Mouse (Mus musculus) G1E (cell line): Measurements from ENCODE around the gene Arnt. TPM values are rescaled to one million over a fixed set of nuclear protein-coding genes. Genes with fewer than 3 reads are reported as not detected.

Experiments
- ATAC-seq: 2 replicates; pipeline ENCODE4 v1.8.0; 2016; ENCODE audit warnings: mild to moderate bottlenecking; ENCODE audit not compliant: insufficient number of reproducible peaks, poor library complexity, low FRiP score, severe bottlenecking; ENCODE audit errors: extremely low read depth
- DNase-seq: peaks from one replicate; pipeline ENCODE4 v3.0.0; 2012; ENCODE audit warnings: low spot score
- H3K27me3 ChIP-seq: 2 replicates; pipeline ENCODE4 v1.6.1; 2012; ENCODE audit warnings: mild to moderate bottlenecking, low read length, inconsistent platforms; ENCODE audit not compliant: insufficient read depth
- H3K36me3 ChIP-seq: replicated peaks from 2 replicates; pipeline ENCODE3; 2012; ENCODE audit warnings: mild to moderate bottlenecking, inconsistent platforms
- H3K4me1 ChIP-seq: 2 replicates; pipeline ENCODE4 v1.6.1; 2012; ENCODE audit warnings: low read depth, low read length, inconsistent platforms, mixed read lengths; ENCODE audit not compliant: insufficient read depth
- H3K4me3 ChIP-seq: 2 replicates; pipeline ENCODE4 v1.5.1; 2012; ENCODE audit warnings: low read depth, mild to moderate bottlenecking, inconsistent platforms, low read length, moderate library complexity, mixed read lengths
- H3K9me3 ChIP-seq: replicated peaks from 2 replicates; pipeline ENCODE4 v1.6.1; 2012; ENCODE audit warnings: inconsistent platforms
- CTCF ChIP-seq: IDR thresholded peaks from 2 replicates; pipeline ENCODE4 v1.5.1; 2012; ENCODE audit warnings: low read depth, low read length, inconsistent platforms, mixed read lengths
- GATA1 ChIP-seq: IDR thresholded peaks from 2 replicates; pipeline ENCODE4 v1.6.1; 2012; ENCODE audit warnings: borderline replicate concordance, low read length, inconsistent platforms, mixed read lengths
- GATA2 ChIP-seq: IDR thresholded peaks from 2 replicates; pipeline ENCODE4 v1.6.1; 2012; ENCODE audit warnings: low read depth, low read length, inconsistent platforms, borderline replicate concordance
- POLR2AphosphoS5 ChIP-seq: IDR thresholded peaks from 2 replicates; pipeline ENCODE4 v1.6.1; 2012; ENCODE audit warnings: low read depth, low read length, inconsistent platforms; ENCODE audit not compliant: insufficient replicate concordance
- TAL1 ChIP-seq: conservative IDR thresholded peaks from 2 replicates; pipeline ENCODE4 v1.6.1; 2012; ENCODE audit warnings: low read depth, low read length, inconsistent platforms, mixed read lengths
- polyA plus RNA-seq: library from polyadenylated mRNA; stranded (reverse); fragments of >175 nt; gene quantifications from 2 replicates; pipeline ENCODE4 v1.2.3, GENCODE M21; 2012
- total RNA-seq, 2 experiments: library from RNA; stranded (forward) in 1 of 2; stranded (reverse) in 1 of 2; fragments of 200-1000 nt in 1 of 2; fragments of >200 nt in 1 of 2; fragmentation: Nextera tagmentation in 1 of 2; gene quantifications; 2 replicates each; pipeline ENCODE4 v1.2.3; 2014 to 2017

Arnt gene
- total and polyA plus RNA-seq, 3 experiments: 41.6 to 164 (median 53.5) TPM

- ATAC-seq (no peak), DNase-seq (no peak)
- Histone ChIP-seq H3K4me3 (no peak overlapping the region), H3K36me3 (no peaks in the 10 kb centered on the region), H3K4me1 (peaks cover 81% of the 10 kb centered on the region), H3K9me3 (no peaks in the 10 kb centered on the region), H3K27me3 (peaks cover 4% of the 10 kb centered on the region)
- TF ChIP-seq GATA1 (no peak), GATA2 (no peak), CTCF (no peak), TAL1 (no peak), POLR2AphosphoS5 (no peak)
These were observed 85.9 kb downstream of the Arnt start for GRCm38 (mm10) chr3:95520100-95520499.

GRCm38 (mm10) chr3:95521168-95521567 is 87.0 kb downstream of the Arnt start:
- H3K4me1 ChIP-seq: peaks cover 75% of the 10 kb centered on the region
- ATAC-seq: no peak
- no peaks in the 10 kb centered on the region for H3K9me3 ChIP-seq
- H3K36me3 ChIP-seq: no peaks in the 10 kb centered on the region
- DNase-seq: peak; percentile 21
- no peak overlapping the region for H3K4me3 ChIP-seq
- TF ChIP-seq CTCF: no peak
- no peak for TF ChIP-seq GATA1
- TF ChIP-seq POLR2AphosphoS5: no peak
- TF ChIP-seq TAL1: no peak
- no peak for TF ChIP-seq GATA2
- peaks cover 4% of the 10 kb centered on the region for H3K27me3 ChIP-seq

GRCm38 (mm10) chr3:95523662-95524061 is 89.5 kb downstream of the Arnt start:
- DNase-seq (no peak), ATAC-seq (no peak)
- Histone ChIP-seq H3K4me1 (peaks cover 58% of the 10 kb centered on the region), H3K4me3 (no peak overlapping the region), H3K36me3 (no peaks in the 10 kb centered on the region), H3K9me3 (no peaks in the 10 kb centered on the region), H3K27me3 (peaks cover 8% of the 10 kb centered on the region)
- TF ChIP-seq TAL1 (no peak), CTCF (no peak), GATA2 (no peak), POLR2AphosphoS5 (no peak), GATA1 (no peak)

- Histone ChIP-seq H3K36me3 (no peaks in the 10 kb centered on the region), H3K4me3 (no peak overlapping the region), H3K27me3 (peaks cover 12% of the 10 kb centered on the region), H3K4me1 (peaks cover 48% of the 10 kb centered on the region), H3K9me3 (no peaks in the 10 kb centered on the region)
- ATAC-seq (no peak), DNase-seq (no peak)
- TF ChIP-seq POLR2AphosphoS5 (no peak), TAL1 (no peak), CTCF (no peak), GATA2 (no peak), GATA1 (no peak)
These were observed 90.5 kb downstream of the Arnt start for GRCm38 (mm10) chr3:95524673-95525072.

- no peak overlapping the region for H3K4me3 ChIP-seq
- no peak for ATAC-seq
- H3K36me3 ChIP-seq: no peaks in the 10 kb centered on the region
- H3K27me3 ChIP-seq: peaks cover 18% of the 10 kb centered on the region
- TF ChIP-seq POLR2AphosphoS5 (no peak), GATA2 (no peak), GATA1 (no peak), TAL1 (no peak), CTCF (no peak)
- H3K4me1 ChIP-seq: peaks cover 35% of the 10 kb centered on the region
- no peak for DNase-seq
- H3K9me3 ChIP-seq: no peaks in the 10 kb centered on the region
These were observed 91.9 kb downstream of the Arnt start for GRCm38 (mm10) chr3:95526111-95526510.

- no peak within 1 kb of the TSS for H3K4me3 ChIP-seq
- no peaks in the 10 kb centered on the region for H3K9me3 ChIP-seq
- peaks cover 29% of the 10 kb centered on the region for H3K4me1 ChIP-seq
- H3K27me3 ChIP-seq: peaks cover 18% of the 10 kb centered on the region
- TF ChIP-seq GATA1 (no peak), CTCF (no peak), POLR2AphosphoS5 (no peak), TAL1 (no peak), GATA2 (no peak)
- DNase-seq (no peak), ATAC-seq (no peak)
- no peaks in the 10 kb centered on the region for H3K36me3 ChIP-seq
These were observed 92.5 kb downstream of the Arnt start, which contains the start of gene Ctss for GRCm38 (mm10) chr3:95526622-95527211. Gene Ctss, plus strand, starts transcription at chr3:95526786.

- H3K27me3 ChIP-seq: peaks cover 14% of the 10 kb centered on the region
- no peaks in the 10 kb centered on the region for H3K36me3 ChIP-seq
- DNase-seq (no peak), ATAC-seq (no peak)
- H3K4me1 ChIP-seq: peaks cover 11% of the 10 kb centered on the region
- no peak for TF ChIP-seq GATA1
- no peak for TF ChIP-seq POLR2AphosphoS5
- no peak for TF ChIP-seq GATA2
- TF ChIP-seq TAL1: no peak
- TF ChIP-seq CTCF: no peak
- no peak overlapping the region for H3K4me3 ChIP-seq
- no peaks in the 10 kb centered on the region for H3K9me3 ChIP-seq
These were observed 95.6 kb downstream of the Arnt start for GRCm38 (mm10) chr3:95529814-95530213.
